Mouse (Mus musculus): ENCODE results near the gene Rexo4. TPM values are rescaled to one million over a fixed set of nuclear protein-coding genes. Genes with fewer than 3 reads are reported as not detected.

The Rexo4 gene
- total RNA-seq, 1 experiment: 56.7 TPM

DNA sequence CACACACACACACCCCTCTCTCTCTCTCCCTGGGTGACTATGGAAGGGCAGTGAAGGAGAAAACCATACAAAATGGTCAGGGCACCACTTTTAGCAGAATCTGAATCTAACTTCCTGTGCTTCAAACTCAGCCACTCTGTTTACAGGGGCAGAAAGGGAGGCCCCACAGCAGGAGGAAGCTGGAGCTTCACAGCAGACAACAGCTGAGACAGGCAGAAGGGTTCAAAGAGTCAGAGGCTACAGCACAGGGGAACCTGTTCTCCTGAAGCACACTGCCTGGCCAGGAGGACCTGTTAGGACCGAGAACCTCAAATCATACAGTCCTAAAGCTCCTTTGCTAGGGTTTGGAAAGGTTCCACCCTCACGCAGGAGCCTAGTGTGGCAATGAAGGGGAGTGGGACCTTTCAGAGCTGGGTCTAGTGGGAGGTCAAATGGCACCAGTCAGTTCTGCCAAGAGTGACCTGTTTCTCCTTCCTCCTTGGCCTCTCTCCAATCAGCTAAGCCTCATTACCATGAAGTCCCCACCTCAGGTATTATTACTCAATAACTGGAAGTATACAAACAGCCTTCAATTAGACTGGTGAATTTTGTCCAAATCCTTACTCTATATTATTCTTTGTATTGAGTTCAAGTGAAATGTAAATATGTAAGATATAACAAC is 9.3 kb downstream of the Rexo4 start:
- Histone ChIP-seq H3K36me3 (ENCODE audit: control insufficient read depth, insufficient read depth, low read length, poor library complexity, severe bottlenecking) (peaks cover 48% of the 10 kb centered on the region), H3K4me1 (ENCODE audit: control insufficient read depth in 2 of 2, insufficient read depth in 2 of 2, low read length in 2 of 2, poor library complexity in 1 of 2) (no peaks in the 10 kb centered on the region), H3K9me3 (ENCODE audit: control insufficient read depth, insufficient read depth, low read depth, low read length) (no peaks in the 10 kb centered on the region), H3K9ac (ENCODE audit: insufficient read depth, low read depth, low read length, poor library complexity, severe bottlenecking) (no peak overlapping the region), H3K4me3 (ENCODE audit: insufficient read depth in 1 of 2, low read depth in 1 of 2, low read length in 2 of 2, poor library complexity in 1 of 2, severe bottlenecking in 1 of 2) (no peak overlapping the region), H3K27ac (ENCODE audit: insufficient read depth, low read depth, low read length, poor library complexity, severe bottlenecking) (no peak overlapping the region)
- in situ Hi-C loops (cut with MboI; ENCODE audit: low sequenced_read_pairs in 2 of 2, unreplicated experiment in 2 of 2): no loop called here
- DNase-seq (ENCODE audit: low read depth, low spot score): no peak
- no peak for TF ChIP-seq HCFC1 (IDR thresholded peaks at IDR 0.05; ENCODE audit: borderline replicate concordance, insufficient read depth, low read length)
- no peak for TF ChIP-seq ZC3H11A (IDR thresholded peaks at IDR 0.05; ENCODE audit: borderline replicate concordance, low read depth, low read length)
- no peak for TF ChIP-seq CHD2 (IDR thresholded peaks at IDR 0.05; ENCODE audit: low read depth, low read length)
- TF ChIP-seq ZNF384 (IDR thresholded peaks at IDR 0.05; ENCODE audit: low read depth, low read length): no peak
- TF ChIP-seq MAFK (IDR thresholded peaks at IDR 0.05; ENCODE audit: insufficient read depth, low read depth, low read length): no peak

DNA sequence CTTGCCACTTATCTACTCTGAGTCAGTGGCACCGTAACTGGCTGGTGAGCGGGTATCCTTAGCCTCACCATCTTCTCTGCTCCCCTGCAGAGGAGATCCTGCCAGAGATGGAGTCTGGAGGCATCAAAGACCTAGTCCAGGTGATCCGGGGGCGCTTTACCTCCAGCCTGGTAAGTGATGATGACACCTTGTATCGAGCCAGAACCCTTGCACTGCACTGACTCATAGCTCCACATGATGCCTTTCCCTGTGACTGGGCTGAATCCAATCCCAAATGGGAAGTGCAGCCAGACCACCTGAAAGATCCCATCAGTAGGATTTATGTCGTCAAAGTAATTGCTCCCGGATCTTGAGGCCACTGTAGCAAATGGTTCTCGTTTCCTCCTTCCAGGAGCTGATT is 11.3 kb downstream of the Rexo4 start:
- no peak for DNase-seq (ENCODE audit: low read depth, low spot score)
- no peak overlapping the region for H3K4me3 ChIP-seq (ENCODE audit: insufficient read depth in 1 of 2, low read depth in 1 of 2, low read length in 2 of 2, poor library complexity in 1 of 2, severe bottlenecking in 1 of 2)
- no peaks in the 10 kb centered on the region for H3K9me3 ChIP-seq (ENCODE audit: control insufficient read depth, insufficient read depth, low read depth, low read length)
- H3K27ac ChIP-seq (ENCODE audit: insufficient read depth, low read depth, low read length, poor library complexity, severe bottlenecking): no peak overlapping the region
- H3K36me3 ChIP-seq (ENCODE audit: control insufficient read depth, insufficient read depth, low read length, poor library complexity, severe bottlenecking): peaks cover 39% of the 10 kb centered on the region
- in situ Hi-C loops (cut with MboI; ENCODE audit: low sequenced_read_pairs in 2 of 2, unreplicated experiment in 2 of 2): no loop called here
- no peak for TF ChIP-seq HCFC1 (IDR thresholded peaks at IDR 0.05; ENCODE audit: borderline replicate concordance, insufficient read depth, low read length)
- no peak for TF ChIP-seq MAFK (IDR thresholded peaks at IDR 0.05; ENCODE audit: insufficient read depth, low read depth, low read length)
- TF ChIP-seq CHD2 (IDR thresholded peaks at IDR 0.05; ENCODE audit: low read depth, low read length): no peak
- no peak for TF ChIP-seq ZC3H11A (IDR thresholded peaks at IDR 0.05; ENCODE audit: borderline replicate concordance, low read depth, low read length)
- TF ChIP-seq ZNF384 (IDR thresholded peaks at IDR 0.05; ENCODE audit: low read depth, low read length): no peak
- no peak overlapping the region for H3K9ac ChIP-seq (ENCODE audit: insufficient read depth, low read depth, low read length, poor library complexity, severe bottlenecking)
- H3K4me1 ChIP-seq (ENCODE audit: control insufficient read depth in 2 of 2, insufficient read depth in 2 of 2, low read length in 2 of 2, poor library complexity in 1 of 2): peaks cover 3 to 9% of the 10 kb centered on the region in 2 experiments; a peak in 2 of 4 replicates

- DNase-seq (ENCODE audit: low read depth, low spot score): no peak
- Histone ChIP-seq H3K9me3 (ENCODE audit: control insufficient read depth, insufficient read depth, low read depth, low read length) (no peaks in the 10 kb centered on the region), H3K4me1 (ENCODE audit: control insufficient read depth in 2 of 2, insufficient read depth in 2 of 2, low read length in 2 of 2, poor library complexity in 1 of 2) (peaks cover 3 to 9% of the 10 kb centered on the region in 2 experiments; a peak in 2 of 4 replicates), H3K27ac (ENCODE audit: insufficient read depth, low read depth, low read length, poor library complexity, severe bottlenecking) (no peak overlapping the region), H3K9ac (ENCODE audit: insufficient read depth, low read depth, low read length, poor library complexity, severe bottlenecking) (no peak overlapping the region), H3K4me3 (ENCODE audit: insufficient read depth in 1 of 2, low read depth in 1 of 2, low read length in 2 of 2, poor library complexity in 1 of 2, severe bottlenecking in 1 of 2) (no peak overlapping the region), H3K36me3 (ENCODE audit: control insufficient read depth, insufficient read depth, low read length, poor library complexity, severe bottlenecking) (peaks cover 33% of the 10 kb centered on the region)
- TF ChIP-seq MAFK (IDR thresholded peaks at IDR 0.05; ENCODE audit: insufficient read depth, low read depth, low read length) (no peak), CHD2 (IDR thresholded peaks at IDR 0.05; ENCODE audit: low read depth, low read length) (no peak), ZC3H11A (IDR thresholded peaks at IDR 0.05; ENCODE audit: borderline replicate concordance, low read depth, low read length) (no peak), HCFC1 (IDR thresholded peaks at IDR 0.05; ENCODE audit: borderline replicate concordance, insufficient read depth, low read length) (no peak), ZNF384 (IDR thresholded peaks at IDR 0.05; ENCODE audit: low read depth, low read length) (no peak)
- in situ Hi-C loops (cut with MboI; ENCODE audit: low sequenced_read_pairs in 2 of 2, unreplicated experiment in 2 of 2): no loop called here
These were observed 12.0 kb downstream of the Rexo4 start for GRCm38 (mm10) chr2:26952193-26952592.

GRCm38 (mm10) chr2:26951346-26951905 is 12.8 kb downstream of the Rexo4 start:
- TF ChIP-seq MAFK (IDR thresholded peaks at IDR 0.05; ENCODE audit: insufficient read depth, low read depth, low read length): no peak
- no peak for TF ChIP-seq ZNF384 (IDR thresholded peaks at IDR 0.05; ENCODE audit: low read depth, low read length)
- no peak for TF ChIP-seq ZC3H11A (IDR thresholded peaks at IDR 0.05; ENCODE audit: borderline replicate concordance, low read depth, low read length)
- no peak for TF ChIP-seq CHD2 (IDR thresholded peaks at IDR 0.05; ENCODE audit: low read depth, low read length)
- TF ChIP-seq HCFC1 (IDR thresholded peaks at IDR 0.05; ENCODE audit: borderline replicate concordance, insufficient read depth, low read length): no peak
- H3K27ac ChIP-seq (ENCODE audit: insufficient read depth, low read depth, low read length, poor library complexity, severe bottlenecking): no peak overlapping the region
- peaks cover 3 to 9% of the 10 kb centered on the region in 2 experiments; a peak in 2 of 4 replicates for H3K4me1 ChIP-seq (ENCODE audit: control insufficient read depth in 2 of 2, insufficient read depth in 2 of 2, low read length in 2 of 2, poor library complexity in 1 of 2)
- H3K36me3 ChIP-seq (ENCODE audit: control insufficient read depth, insufficient read depth, low read length, poor library complexity, severe bottlenecking): peaks cover 28% of the 10 kb centered on the region
- no peaks in the 10 kb centered on the region for H3K9me3 ChIP-seq (ENCODE audit: control insufficient read depth, insufficient read depth, low read depth, low read length)
- no peak overlapping the region for H3K4me3 ChIP-seq (ENCODE audit: insufficient read depth in 1 of 2, low read depth in 1 of 2, low read length in 2 of 2, poor library complexity in 1 of 2, severe bottlenecking in 1 of 2)
- in situ Hi-C loops (cut with MboI; ENCODE audit: low sequenced_read_pairs in 2 of 2, unreplicated experiment in 2 of 2): no loop called here
- no peak overlapping the region for H3K9ac ChIP-seq (ENCODE audit: insufficient read depth, low read depth, low read length, poor library complexity, severe bottlenecking)
- DNase-seq (ENCODE audit: low read depth, low spot score): no peak
